Mouse (Mus musculus) adrenal gland, adult 10 weeks (tissue): ENCODE measurements around the gene Elp6. TPM values are rescaled to one million over a fixed set of nuclear protein-coding genes. Genes with fewer than 3 reads are reported as not detected.

Experiments
- polyA plus RNA-seq: library from polyadenylated mRNA; stranded (reverse); fragments of 350-450 nt; fragmentation: Illumina TruSeq; extraction: RNeasy Lipid Tissue Mini Kit (QIAGEN cat#74804); gene quantifications from one replicate; pipeline ENCODE4 v1.2.3, GENCODE M21; 2014; ENCODE audit warnings: low read depth, low replicate concordance

Elp6 gene
- 1.9 TPM for polyA plus RNA-seq

DNA sequence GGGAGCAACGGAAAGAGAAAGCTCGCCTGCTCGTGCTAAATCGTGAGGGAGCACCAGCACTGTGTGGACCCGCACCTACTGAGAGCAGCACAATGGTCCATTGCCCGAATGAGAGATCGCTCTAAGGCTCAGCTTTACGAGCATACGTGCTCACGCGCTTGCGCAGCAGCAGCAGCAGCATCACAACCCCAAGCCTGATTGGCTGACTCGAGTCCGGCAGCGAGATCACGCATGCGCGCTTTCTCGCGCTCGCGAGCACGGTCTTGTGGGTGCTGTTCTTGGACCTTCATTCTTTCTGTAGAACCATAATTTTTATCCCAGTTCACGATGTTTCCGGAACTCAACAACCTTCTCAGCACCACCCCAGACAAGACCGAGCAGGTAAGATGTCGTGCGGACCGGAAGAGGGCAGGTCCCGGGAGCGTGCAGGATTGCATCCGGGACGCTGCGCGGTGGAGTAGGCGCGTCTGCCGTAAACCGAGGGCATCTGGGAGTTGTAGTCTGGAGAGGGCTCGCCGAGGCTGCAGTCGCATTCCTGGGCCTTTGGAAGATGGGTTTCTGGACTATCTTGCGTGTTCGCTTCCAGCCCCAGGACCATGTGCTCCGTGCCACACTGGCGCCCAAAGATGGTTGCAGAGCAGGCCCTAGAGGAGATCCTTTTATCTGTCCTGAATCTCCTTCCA lies at the start of gene Elp6:
Gene Elp6 (plus strand): TSS at position 205 of the 683 bp plus-strand sequence.

DNA sequence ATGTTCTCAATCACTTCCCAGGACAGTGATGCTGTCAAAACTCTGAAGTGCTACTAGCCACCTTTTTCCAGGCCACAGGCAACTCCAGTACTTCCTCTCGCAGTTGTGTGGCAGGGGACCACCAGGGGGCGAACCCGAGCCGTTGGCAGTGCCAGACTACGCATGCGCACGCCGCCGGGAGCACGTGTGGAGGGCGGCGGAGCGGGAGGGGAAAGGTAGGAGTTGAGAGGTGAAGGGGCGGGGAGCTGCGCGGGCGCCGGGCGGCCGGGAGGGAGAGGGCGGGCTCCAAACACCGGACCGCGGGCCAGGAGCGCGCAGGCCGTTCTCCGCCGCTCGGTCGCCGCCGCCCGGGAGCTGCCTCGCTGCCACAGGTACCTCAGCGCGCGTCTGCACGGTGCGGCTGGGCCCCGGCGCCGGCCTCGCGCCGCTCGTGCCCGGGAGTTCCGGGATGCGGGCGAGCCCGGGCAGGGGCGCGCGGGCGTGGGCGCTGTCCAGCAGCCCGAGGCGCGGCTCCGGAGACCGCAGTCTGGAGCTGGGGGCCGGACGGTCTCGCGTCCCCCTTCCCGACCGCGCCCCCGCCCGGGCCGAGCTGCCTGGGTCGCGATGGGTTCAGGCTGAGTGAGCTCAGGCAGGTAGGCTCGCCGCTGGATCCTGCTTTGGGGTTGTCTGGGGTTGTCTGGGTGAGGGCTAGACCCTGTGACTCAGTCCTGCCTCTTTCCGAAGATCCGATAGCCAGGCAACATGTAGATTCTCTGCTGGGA lies 28.3 kb downstream of the Elp6 start, which contains the start of gene Scap:
Gene Scap (plus strand): TSS at position 154 of the 761 bp plus-strand sequence.

Other genes starting within 250 kb of the Elp6 start
- gene Smarcc1, start 187.5 kb upstream of the Elp6 start, polyA plus RNA-seq: 70.5 TPM
- 32.7 TPM for gene Dhx30, start 187.3 kb upstream of the Elp6 start, polyA plus RNA-seq
- 7.2 TPM for gene Cspg5, start 61.4 kb upstream of the Elp6 start, polyA plus RNA-seq
- 2.0 TPM for gene Scap, start 28.1 kb downstream of the Elp6 start, polyA plus RNA-seq
- 1.6 TPM for gene Ptpn23, start 103.0 kb downstream of the Elp6 start, polyA plus RNA-seq
- gene Ngp, start 114.6 kb downstream of the Elp6 start, polyA plus RNA-seq: not detected
- gene Klhl18, start 171.5 kb downstream of the Elp6 start, polyA plus RNA-seq: 3.5 TPM
- 1.0 TPM for gene Kif9, start 171.8 kb downstream of the Elp6 start, polyA plus RNA-seq
- 94.4 TPM for gene Setd2, start 227.4 kb downstream of the Elp6 start, polyA plus RNA-seq